Mouse (Mus musculus): ENCODE results near the gene Iqgap2. TPM values are rescaled to one million over a fixed set of nuclear protein-coding genes. Genes with fewer than 3 reads are reported as not detected.

Iqgap2 gene
- polyA plus RNA-seq, 1 experiment = 15.5 TPM

GRCm38 (mm10) chr13:95712570-95713268, 179.0 kb downstream of the Iqgap2 start:
- WGBS = 73% methylated on average over 9 of the region's 9 CpGs
- Histone ChIP-seq H3K4me3 (replicated peaks; ENCODE audit: control insufficient read depth, low read depth, low read length) (no peak overlapping the region), H3K4me1 (ENCODE audit: control insufficient read depth, insufficient read depth, low read length) (no peaks in the 10 kb centered on the region), H3K27ac (ENCODE audit: control insufficient read depth, insufficient read depth, low read depth, low read length, poor library complexity) (no peak overlapping the region)
- no peak for TF ChIP-seq CTCF (IDR thresholded peaks at IDR 0.05; ENCODE audit: control insufficient read depth, insufficient read depth, low read length)
- TF ChIP-seq POLR2A (IDR thresholded peaks at IDR 0.05; ENCODE audit: borderline replicate concordance, control insufficient read depth, low read depth, low read length) = no peak

- H3K27ac ChIP-seq (ENCODE audit: control insufficient read depth, insufficient read depth, low read depth, low read length, poor library complexity) = no peak overlapping the region
- no peak overlapping the region for H3K4me3 ChIP-seq (replicated peaks; ENCODE audit: control insufficient read depth, low read depth, low read length)
- no peaks in the 10 kb centered on the region for H3K4me1 ChIP-seq (ENCODE audit: control insufficient read depth, insufficient read depth, low read length)
- TF ChIP-seq POLR2A (IDR thresholded peaks at IDR 0.05; ENCODE audit: borderline replicate concordance, control insufficient read depth, low read depth, low read length) (no peak), CTCF (IDR thresholded peaks at IDR 0.05; ENCODE audit: control insufficient read depth, insufficient read depth, low read length) (no peak)
These were observed 179.7 kb downstream of the Iqgap2 start for GRCm38 (mm10) chr13:95712054-95712453.

- H3K4me1 ChIP-seq (ENCODE audit: control insufficient read depth, insufficient read depth, low read length) = no peaks in the 10 kb centered on the region
- 87% methylated on average over 6 of the region's 6 CpGs for WGBS
These were observed 186.1 kb downstream of the Iqgap2 start for GRCm38 (mm10) chr13:95705589-95705988.

GRCm38 (mm10) chr13:95703376-95703775, 188.3 kb downstream of the Iqgap2 start:
- 66% methylated on average over 5 of the region's 5 CpGs for WGBS
- TF ChIP-seq CTCF (IDR thresholded peaks at IDR 0.05; ENCODE audit: control insufficient read depth, insufficient read depth, low read length) = no peak
- TF ChIP-seq POLR2A (IDR thresholded peaks at IDR 0.05; ENCODE audit: borderline replicate concordance, control insufficient read depth, low read depth, low read length) = no peak
- Histone ChIP-seq H3K4me1 (ENCODE audit: control insufficient read depth, insufficient read depth, low read length) (no peaks in the 10 kb centered on the region), H3K27ac (ENCODE audit: control insufficient read depth, insufficient read depth, low read depth, low read length, poor library complexity) (no peak overlapping the region), H3K4me3 (replicated peaks; ENCODE audit: control insufficient read depth, low read depth, low read length) (no peak overlapping the region)

More at GRCm38 (mm10) chr13:95705589-95705988, 186.1 kb downstream of the Iqgap2 start:
- no peak overlapping the region for H3K27ac ChIP-seq (ENCODE audit: control insufficient read depth, insufficient read depth, low read depth, low read length, poor library complexity)
- no peak overlapping the region for H3K4me3 ChIP-seq (replicated peaks; ENCODE audit: control insufficient read depth, low read depth, low read length)
- TF ChIP-seq CTCF (IDR thresholded peaks at IDR 0.05; ENCODE audit: control insufficient read depth, insufficient read depth, low read length) (no peak), POLR2A (IDR thresholded peaks at IDR 0.05; ENCODE audit: borderline replicate concordance, control insufficient read depth, low read depth, low read length) (no peak)

GRCm38 (mm10) chr13:95697874-95698273, 193.8 kb downstream of the Iqgap2 start:
- 10% methylated on average over 6 of the region's 6 CpGs for WGBS
- H3K27ac ChIP-seq (ENCODE audit: control insufficient read depth, insufficient read depth, low read depth, low read length, poor library complexity) = peak overlapping the region; percentile 11; the same call in 1 of the 2 replicates
- no peak overlapping the region for H3K4me3 ChIP-seq (replicated peaks; ENCODE audit: control insufficient read depth, low read depth, low read length)
- H3K4me1 ChIP-seq (ENCODE audit: control insufficient read depth, insufficient read depth, low read length) = no peaks in the 10 kb centered on the region
- no peak for TF ChIP-seq POLR2A (IDR thresholded peaks at IDR 0.05; ENCODE audit: borderline replicate concordance, control insufficient read depth, low read depth, low read length)
- TF ChIP-seq CTCF (IDR thresholded peaks at IDR 0.05; ENCODE audit: control insufficient read depth, insufficient read depth, low read length) = no peak

GRCm38 (mm10) chr13:95696654-95697163, 195.0 kb downstream of the Iqgap2 start, which contains the start of gene F2rl2:
Gene F2rl2 (plus strand): TSS chr13:95696853.
- no peak for TF ChIP-seq POLR2A (IDR thresholded peaks at IDR 0.05; ENCODE audit: borderline replicate concordance, control insufficient read depth, low read depth, low read length)
- no peak for TF ChIP-seq CTCF (IDR thresholded peaks at IDR 0.05; ENCODE audit: control insufficient read depth, insufficient read depth, low read length)
- 32% methylated on average over 4 of the region's 4 CpGs for WGBS
- H3K4me1 ChIP-seq (ENCODE audit: control insufficient read depth, insufficient read depth, low read length) = no peaks in the 10 kb centered on the region
- H3K27ac ChIP-seq (ENCODE audit: control insufficient read depth, insufficient read depth, low read depth, low read length, poor library complexity) = no peak within 1 kb of the TSS; the same call in 1 of the 2 replicates
- no peak within 1 kb of the TSS for H3K4me3 ChIP-seq (replicated peaks; ENCODE audit: control insufficient read depth, low read depth, low read length)

- no peak for TF ChIP-seq POLR2A (IDR thresholded peaks at IDR 0.05; ENCODE audit: borderline replicate concordance, control insufficient read depth, low read depth, low read length)
- no peak for TF ChIP-seq CTCF (IDR thresholded peaks at IDR 0.05; ENCODE audit: control insufficient read depth, insufficient read depth, low read length)
- Histone ChIP-seq H3K4me3 (replicated peaks; ENCODE audit: control insufficient read depth, low read depth, low read length) (no peak overlapping the region), H3K27ac (ENCODE audit: control insufficient read depth, insufficient read depth, low read depth, low read length, poor library complexity) (no peak overlapping the region), H3K4me1 (ENCODE audit: control insufficient read depth, insufficient read depth, low read length) (no peaks in the 10 kb centered on the region)
- 90% methylated on average over 9 of the region's 9 CpGs for WGBS
These were observed 195.5 kb downstream of the Iqgap2 start for GRCm38 (mm10) chr13:95696120-95696653.

- WGBS = 84% methylated on average over 8 of the region's 8 CpGs
- Histone ChIP-seq H3K4me3 (replicated peaks; ENCODE audit: control insufficient read depth, low read depth, low read length) (no peak overlapping the region), H3K4me1 (ENCODE audit: control insufficient read depth, insufficient read depth, low read length) (0 out of 2 replicates have a peak, but pooled peaks cover 1% of the 10 kb centered on the region), H3K27ac (ENCODE audit: control insufficient read depth, insufficient read depth, low read depth, low read length, poor library complexity) (no peak overlapping the region)
- TF ChIP-seq POLR2A (IDR thresholded peaks at IDR 0.05; ENCODE audit: borderline replicate concordance, control insufficient read depth, low read depth, low read length) = no peak
- no peak for TF ChIP-seq CTCF (IDR thresholded peaks at IDR 0.05; ENCODE audit: control insufficient read depth, insufficient read depth, low read length)
These were observed 199.5 kb downstream of the Iqgap2 start for GRCm38 (mm10) chr13:95692201-95692600.

All from bone marrow, adult 2 months (tissue).